Mouse (Mus musculus) spleen, embryonic (tissue): ENCODE data around the gene F830045P16Rik.
"Not testable (repeated sequence)": the region's sequence is repeated elsewhere in the genome, so short reads cannot be mapped to it uniquely, and the experiment has no call there.

ENCODE experiments used
- CTCF ChIA-PET: fragments of 350-600 bp; sonication (Branson Sonifier 250); formaldehyde crosslinking; loops from one replicate; lab custom pipeline; 2022; lab: Charles Lee

F830045P16Rik gene

DNA sequence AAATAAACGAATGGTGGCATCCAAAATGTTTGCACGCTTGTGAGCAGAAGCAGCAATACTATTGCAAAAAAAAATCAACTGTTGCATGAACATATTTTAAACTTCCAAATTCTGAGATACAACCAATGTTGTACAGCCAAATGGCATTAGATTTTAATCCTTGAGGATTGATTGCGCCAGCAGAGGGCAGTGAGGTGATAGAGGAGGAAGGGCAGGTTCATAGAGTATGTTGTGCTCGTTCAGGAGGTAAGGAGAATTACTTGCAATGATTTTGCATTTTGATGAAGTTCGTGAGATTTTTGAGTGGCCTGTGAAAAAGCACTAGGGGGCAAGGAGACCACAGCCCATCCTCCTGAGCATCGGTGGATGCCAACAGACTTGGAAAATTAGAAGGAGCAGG lies 33.8 kb downstream of the F830045P16Rik start:
- CTCF ChIA-PET, result interaction anchor here (0.7 kb wide), 1 partner anchor 11 kb away, joined by 3 read pairs; no protein-coding TSS in a partner anchor

DNA sequence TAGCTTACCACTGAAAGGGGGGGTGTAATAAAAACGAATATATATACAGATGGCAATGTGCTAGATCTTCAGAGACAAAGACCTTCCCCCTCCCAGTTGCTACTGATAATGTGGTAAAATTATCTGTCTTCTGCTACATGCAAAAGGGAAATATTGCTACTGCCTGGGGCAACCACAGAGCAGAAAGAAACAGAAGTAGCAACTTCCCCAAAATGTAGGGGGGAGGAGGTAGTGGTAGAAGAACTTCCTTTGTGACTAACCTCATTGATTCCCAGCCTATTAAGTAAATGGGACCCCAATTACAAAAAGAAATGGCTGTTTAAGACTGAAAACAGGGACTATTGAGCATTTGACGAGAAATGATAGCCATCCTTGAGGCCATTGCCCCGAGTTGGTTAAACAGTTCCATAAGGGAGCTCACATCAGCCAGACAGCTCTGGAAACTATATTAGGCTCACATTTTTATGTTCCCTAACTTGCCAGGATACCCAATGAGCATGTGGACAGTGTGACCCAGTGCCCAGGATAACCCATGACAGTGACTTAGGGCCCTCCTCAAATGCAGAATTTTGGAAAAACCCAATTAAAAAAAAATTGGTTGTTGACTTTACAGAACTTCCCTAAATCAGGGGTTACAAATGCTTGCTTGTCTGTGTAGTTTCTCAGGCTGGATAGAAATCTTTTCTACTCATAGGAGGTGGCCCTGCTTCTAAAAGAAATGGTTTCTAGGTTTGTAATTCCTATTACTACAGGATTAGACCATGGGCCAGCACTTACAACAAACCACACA lies 46.7 kb downstream of the F830045P16Rik start:
- CTCF ChIA-PET, result no interaction called here

DNA sequence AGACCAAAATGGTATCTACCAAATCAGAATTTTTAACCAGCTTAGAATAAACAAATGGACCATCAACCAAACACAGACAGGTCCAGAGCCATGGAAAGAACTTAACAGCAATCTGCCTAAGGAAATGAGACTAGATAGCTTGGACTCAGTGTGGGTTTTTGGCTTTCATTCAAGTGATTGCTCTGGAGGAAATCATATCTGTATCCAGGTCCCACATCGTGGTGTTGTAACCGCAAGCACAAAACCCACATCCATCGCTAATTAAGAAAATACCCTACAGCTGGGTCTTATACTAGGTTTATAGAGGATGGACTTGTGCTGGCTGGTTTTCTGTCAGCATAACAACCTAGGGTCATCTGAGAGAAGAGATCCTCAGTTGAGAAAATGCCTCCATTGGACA lies 53.3 kb downstream of the F830045P16Rik start:
- CTCF ChIA-PET, result no interaction called here

DNA sequence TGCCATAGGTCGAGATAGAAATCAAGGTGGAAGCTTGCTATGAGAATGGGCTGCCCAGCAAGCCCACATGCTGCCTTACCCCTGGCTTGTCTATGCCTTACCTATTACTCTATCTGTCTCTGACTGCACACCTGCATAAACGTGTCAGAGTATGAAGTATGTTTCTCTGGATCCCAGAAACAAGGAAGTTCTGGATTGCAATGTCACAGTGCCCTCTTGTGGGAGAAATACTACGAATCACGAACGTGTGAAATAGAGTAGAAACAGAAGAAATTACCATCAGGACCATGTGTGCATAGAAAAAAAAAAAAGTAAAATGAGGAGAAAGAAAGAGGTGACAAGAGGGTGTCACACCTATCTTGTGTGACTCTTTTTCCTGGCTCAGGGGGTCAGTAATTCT lies 64.5 kb downstream of the F830045P16Rik start:
- CTCF ChIA-PET, result interaction anchor here (0.6 to 0.7 kb wide), 2 partner anchors 14 to 686 kb away, joined by 3 read pairs; no protein-coding TSS in a partner anchor

DNA sequence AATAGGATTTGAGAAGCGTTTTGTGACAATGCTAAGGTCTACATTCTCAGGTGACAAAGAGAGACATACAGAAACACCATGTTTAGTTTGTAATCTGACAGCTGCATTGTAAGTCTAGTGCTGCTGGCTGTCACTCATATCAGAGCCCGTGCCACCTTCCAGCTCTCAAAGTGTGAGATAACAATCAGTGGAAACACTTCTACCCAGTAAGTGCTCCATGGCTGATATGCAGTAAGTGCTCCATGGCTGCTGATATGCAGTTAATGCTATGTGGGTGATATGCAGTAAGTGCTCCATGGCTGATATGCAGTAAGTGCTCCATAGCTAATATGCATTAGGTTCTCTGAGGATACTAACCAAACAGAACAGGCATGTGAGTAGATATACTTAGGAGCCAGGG lies 65.6 kb downstream of the F830045P16Rik start:
- CTCF ChIA-PET, result no interaction called here

DNA sequence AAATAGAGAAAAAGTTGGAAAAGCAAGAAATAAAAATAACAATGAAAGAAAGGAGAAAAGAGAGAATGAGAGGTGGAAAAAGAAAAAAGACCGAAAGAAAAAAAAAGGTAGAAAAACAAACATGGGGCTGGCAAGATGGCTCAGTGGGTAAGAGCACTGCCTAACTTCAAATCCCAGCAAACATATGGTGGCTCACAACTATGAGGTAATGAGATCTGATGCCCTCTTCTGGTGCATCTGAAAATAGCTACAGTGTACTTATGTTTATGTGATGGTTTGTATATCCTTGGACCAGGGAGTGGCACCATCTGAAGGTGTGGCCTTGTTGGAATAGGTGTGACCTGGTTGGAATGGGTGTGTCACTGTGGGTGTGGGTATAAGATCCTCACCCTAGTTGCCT lies 97.6 kb downstream of the F830045P16Rik start:
- CTCF ChIA-PET, result not testable (repeated sequence)

DNA sequence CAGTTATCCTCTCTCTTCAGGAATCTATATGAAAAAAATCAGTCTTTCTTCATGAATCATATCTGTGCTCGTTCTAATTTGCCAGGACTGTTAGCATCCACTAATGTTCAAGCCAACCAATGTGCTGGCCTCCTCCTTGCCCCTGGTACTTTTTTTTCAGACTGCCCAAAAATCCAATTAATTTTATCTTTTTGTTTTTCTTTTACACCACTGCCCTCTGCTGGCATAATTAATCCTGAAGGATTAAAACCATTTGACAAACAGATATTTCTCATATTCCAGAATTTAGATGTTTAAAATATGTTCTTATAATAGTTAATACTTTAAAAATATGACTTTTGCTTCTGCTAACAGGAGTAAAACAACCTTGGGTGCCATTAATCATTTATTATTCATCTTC lies 101.2 kb downstream of the F830045P16Rik start:
- CTCF ChIA-PET, result no interaction called here

DNA sequence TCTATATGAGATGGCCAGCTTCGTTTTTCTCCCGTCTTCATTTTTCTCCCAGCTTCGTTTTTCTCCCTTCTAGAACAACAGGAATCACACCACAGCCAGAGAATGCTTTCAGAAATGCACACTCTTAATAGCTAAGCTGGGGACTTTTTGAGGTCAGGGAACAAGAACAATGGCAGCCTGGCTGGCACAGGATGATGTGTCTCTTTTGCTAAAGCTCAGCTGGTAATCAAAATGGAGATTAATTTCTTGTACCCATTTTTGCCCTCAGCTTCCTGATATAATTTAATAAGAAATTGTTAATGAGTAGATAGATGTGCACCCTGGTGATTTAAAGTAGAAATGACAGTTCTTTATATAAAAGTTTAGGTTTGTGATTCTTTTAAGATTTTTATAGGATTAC lies 112.7 kb downstream of the F830045P16Rik start:
- CTCF ChIA-PET, result no interaction called here

DNA sequence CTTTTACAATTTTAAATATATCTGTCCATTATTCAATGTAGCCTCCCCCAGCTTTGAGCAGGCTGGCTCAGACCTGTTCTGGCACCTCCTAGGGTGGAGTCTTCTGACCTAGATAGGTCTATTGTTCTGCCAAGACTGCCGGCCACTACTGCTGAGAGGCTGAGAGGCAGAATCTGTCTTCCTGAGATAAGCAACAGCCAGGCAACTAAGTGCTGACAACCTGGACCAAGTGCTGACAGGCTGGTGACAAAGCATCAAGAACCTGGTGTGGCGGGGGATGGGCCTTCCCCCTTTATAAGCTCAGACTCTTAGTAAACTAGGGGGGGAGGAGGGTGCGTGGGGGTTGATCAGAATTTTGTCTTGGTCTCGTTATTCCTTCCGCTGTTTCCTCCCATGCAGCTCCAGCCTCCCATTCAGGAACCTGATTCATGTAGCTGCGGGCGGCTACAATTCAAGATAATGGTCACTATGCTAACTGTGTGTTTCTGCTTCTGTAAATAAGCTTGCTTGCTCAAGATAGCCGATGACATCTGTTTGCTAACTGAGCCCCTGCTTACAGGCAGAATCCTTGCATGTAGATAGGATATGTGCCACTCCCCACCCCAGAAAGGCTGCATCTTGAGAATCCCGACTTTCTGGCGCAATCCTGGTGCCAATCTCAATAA lies 115.4 kb downstream of the F830045P16Rik start:
- CTCF ChIA-PET, result no interaction called here

DNA sequence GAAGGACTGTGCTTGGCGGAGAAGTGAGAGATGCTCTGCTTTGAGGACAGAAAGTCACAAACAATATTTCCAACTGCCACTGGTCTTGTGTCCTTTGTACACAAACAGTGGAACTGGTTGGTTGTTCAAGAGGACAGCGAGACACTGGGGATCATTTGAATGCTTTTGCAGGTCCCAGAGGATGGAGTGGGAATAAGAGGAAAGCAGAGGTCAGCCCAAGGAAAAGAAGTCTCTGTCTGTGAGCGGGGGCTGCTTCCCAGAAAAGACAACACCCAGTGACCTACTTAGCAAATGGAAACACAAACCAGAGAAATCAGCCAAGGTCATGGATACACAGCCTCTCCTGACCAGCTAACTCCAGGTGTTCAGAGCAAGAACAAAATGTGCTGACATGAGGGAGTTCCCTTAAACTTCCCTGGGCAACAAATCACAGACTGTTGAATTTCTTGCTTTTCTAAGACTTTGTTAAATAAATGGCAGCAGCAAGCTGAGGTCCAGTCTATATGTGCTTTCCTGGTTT lies 117.0 kb downstream of the F830045P16Rik start:
- CTCF ChIA-PET, result no interaction called here

DNA sequence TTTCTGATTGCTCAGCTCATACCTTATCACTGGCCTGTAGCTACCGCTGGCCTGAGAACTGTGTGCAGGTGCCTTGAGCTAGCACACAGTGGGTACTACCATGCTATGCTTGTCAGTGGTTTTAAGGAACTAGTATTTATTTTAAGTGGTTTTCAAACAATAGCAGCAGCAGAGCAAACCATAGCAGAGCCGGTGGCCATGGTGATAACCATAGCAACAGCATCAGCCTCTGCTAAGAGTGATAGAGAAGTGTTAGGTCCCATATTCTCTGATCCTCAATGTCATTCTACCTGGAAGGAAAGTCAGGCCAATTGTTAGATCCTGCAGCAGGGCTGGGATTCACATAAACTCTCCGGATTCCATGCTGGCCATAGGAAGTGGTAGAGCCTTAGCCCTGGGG lies 121.8 kb downstream of the F830045P16Rik start:
- CTCF ChIA-PET, result no interaction called here

DNA sequence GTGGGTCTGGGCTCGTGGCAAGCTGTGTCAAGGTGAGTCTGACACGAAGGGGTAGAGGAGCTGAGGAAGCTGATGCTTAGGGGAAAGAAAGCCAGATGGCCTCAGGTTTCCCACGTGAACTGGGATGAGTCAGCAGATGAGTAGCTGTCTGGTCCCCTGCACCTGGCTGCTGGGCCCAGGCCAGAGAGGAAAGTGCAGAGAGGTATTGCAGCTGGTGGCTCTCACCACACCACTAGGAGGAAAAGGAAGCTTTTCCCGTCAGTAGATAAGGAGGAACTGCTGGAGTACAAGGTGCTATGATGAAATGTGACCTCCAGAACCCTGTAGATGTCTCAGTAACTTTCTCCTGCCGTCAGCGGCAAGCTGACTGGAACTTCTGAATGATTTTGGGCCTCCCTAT lies 122.9 kb downstream of the F830045P16Rik start:
- CTCF ChIA-PET, result interaction anchor here (0.6 kb wide), 1 partner anchor 9 kb away, joined by 4 read pairs; no protein-coding TSS in a partner anchor

DNA sequence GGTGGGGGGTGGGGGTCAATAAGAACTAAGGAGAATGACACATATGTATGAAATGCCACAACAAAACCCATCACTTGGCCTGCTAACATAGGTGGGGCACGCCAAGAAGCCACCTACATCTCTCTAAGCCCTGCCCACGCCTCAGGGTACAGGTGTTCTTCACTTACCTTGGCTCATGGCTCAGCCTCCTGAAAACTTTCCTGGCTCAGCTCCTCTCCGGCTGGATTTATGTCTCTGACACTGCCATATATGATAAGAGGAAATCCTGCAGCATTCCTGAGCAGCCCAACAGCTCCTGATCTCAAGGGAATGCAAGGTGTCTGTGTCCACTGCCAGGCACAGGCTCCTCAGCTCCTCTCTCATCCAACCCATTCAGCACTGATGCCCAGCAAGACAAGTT lies 124.8 kb downstream of the F830045P16Rik start:
- CTCF ChIA-PET, result no interaction called here

DNA sequence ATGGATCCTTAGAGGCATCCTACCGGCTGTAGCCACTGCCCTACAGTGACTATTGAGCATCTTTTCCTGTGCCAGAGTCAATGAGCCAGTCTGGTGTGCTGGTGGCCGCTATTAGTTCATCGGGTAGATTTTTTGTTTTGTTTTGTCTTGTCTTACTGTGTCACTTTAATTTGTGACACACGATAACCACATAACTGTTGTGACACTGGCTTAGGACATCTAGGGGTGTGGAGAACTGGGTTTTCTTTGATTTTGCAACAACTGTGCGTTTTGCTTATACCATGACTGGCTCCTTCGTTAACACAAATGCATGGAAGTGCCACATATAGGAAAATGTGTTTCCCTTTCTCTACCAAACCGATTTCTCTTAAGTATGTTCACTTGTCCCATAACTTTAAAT lies 126.1 kb downstream of the F830045P16Rik start:
- CTCF ChIA-PET, result no interaction called here

DNA sequence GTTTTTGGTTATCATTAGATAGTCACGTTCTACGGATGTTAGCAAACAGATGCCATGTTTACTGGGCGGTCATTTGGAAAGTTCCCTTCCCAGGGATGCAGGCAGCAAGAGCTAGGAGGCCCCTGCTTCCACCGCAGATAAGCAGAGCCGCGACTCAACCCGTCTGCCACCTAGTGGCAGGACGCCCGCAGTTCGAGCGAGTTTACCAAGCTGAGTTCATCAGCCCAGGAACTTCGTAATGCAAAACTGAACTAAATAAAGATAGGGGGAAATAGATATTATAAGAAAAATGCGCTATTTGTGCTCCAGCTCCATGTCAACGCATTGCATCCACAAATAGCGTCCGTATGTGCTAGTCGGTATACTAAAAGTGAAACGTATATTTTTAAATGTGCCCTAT lies 127.9 kb downstream of the F830045P16Rik start:
- CTCF ChIA-PET, result interaction anchor here (0.9 kb wide), 1 partner anchor 27 kb away, joined by 3 read pairs; no protein-coding TSS in a partner anchor
